Mouse (Mus musculus) heart, embryonic 13.5 days (tissue): ENCODE results near the gene Rnaset2a. TPM values are rescaled to one million over a fixed set of nuclear protein-coding genes. Genes with fewer than 3 reads are reported as not detected.
"Not testable (repeated sequence)": the region's sequence is repeated elsewhere in the genome, so short reads cannot be mapped to it uniquely, and the experiment has no call there.

Source experiments
- ATAC-seq: fragments of 200-750 bp; cut with Nextera tagmentation; 2 replicates; pipeline ENCODE4 v1.8.0; 2017; ENCODE audit warnings: moderate TSS enrichment; ENCODE audit not compliant: insufficient number of reproducible peaks, low FRiP score, low TSS enrichment; ENCODE audit errors: extremely low read depth
- H3K27ac ChIP-seq: fragments of 300-500 bp; sonication (generic); replicated peaks from 2 replicates; pipeline ENCODE4 v1.5.1; 2015; ENCODE audit warnings: moderate library complexity, mild to moderate bottlenecking, inconsistent platforms
- H3K27me3 ChIP-seq: fragments of 300-500 bp; sonication (generic); replicated peaks from 2 replicates; pipeline ENCODE4 v1.6.1; 2015; ENCODE audit warnings: mild to moderate bottlenecking, inconsistent platforms
- H3K36me3 ChIP-seq: fragments of 300-500 bp; sonication (generic); 2 replicates; pipeline ENCODE4 v1.6.1; 2015; ENCODE audit warnings: mild to moderate bottlenecking, inconsistent platforms
- H3K4me1 ChIP-seq: fragments of 300-500 bp; sonication (generic); 2 replicates; pipeline ENCODE4 v1.6.1; 2015; ENCODE audit warnings: inconsistent platforms
- H3K4me2 ChIP-seq: fragments of 300-500 bp; sonication (generic); 2 replicates; pipeline ENCODE4 v1.6.1; 2015; ENCODE audit warnings: inconsistent platforms, mild to moderate bottlenecking, moderate library complexity
- H3K4me3 ChIP-seq: fragments of 300-500 bp; sonication (generic); 2 replicates; pipeline ENCODE4 v1.5.1; 2015; ENCODE audit warnings: moderate library complexity, mild to moderate bottlenecking, inconsistent platforms
- H3K9ac ChIP-seq: fragments of 300-500 bp; sonication (generic); 2 replicates; pipeline ENCODE4 v1.6.1; 2015; ENCODE audit warnings: inconsistent platforms, mild to moderate bottlenecking, moderate library complexity
- H3K9me3 ChIP-seq: fragments of 300-500 bp; sonication (generic); 2 replicates; pipeline ENCODE4 v1.6.1; 2016; ENCODE audit warnings: inconsistent platforms
- WGBS: fragments of 180-500 bp; shearing (Covaris S2); methylation state at CpG from one replicate; pipeline ENCODE4 v1.1.7; 2015; ENCODE audit warnings: mixed read lengths; 5-methylcytosine and 5-hydroxymethylcytosine counted together
- polyA plus RNA-seq: library from polyadenylated mRNA; unstranded; fragments of >200 nt; fragmentation: Nextera tagmentation; extraction: Ambion mirVana; gene quantifications from 2 replicates; pipeline ENCODE4 v1.2.1, GENCODE M21; 2015

Gene Rnaset2a
- polyA plus RNA-seq, 1 experiment from 2014 or later, result 37.6 TPM

GRCm38 (mm10) chr17:8092537-8093526, 55.1 kb downstream of the Rnaset2a start:
- not testable (repeated sequence) for H3K9me3 ChIP-seq, H3K36me3 ChIP-seq, H3K9ac ChIP-seq, H3K4me2 ChIP-seq, H3K27ac ChIP-seq, H3K27me3 ChIP-seq, H3K4me1 ChIP-seq, H3K4me3 ChIP-seq, ATAC-seq
- 68% methylated on average over 4 of the region's 18 CpGs for WGBS

DNA sequence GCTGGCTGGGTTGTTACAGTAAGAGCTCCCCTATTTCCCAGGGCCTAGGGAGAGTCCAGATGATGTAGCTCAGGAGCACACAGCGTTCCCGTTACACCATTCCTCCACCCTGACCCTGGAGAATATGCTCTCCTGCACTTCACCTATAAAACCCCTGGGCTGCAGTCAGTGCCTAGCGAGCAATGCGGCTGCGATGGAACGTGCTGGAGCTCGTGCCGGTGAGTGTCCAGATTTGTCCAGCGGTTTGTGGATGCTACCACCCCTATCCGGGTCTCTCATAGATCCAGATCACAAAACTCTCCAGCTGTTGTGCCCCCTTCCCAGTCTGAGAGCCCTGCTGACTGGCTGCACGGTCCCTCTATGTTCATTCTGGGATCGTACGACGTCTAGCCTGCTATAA, 56.6 kb downstream of the Rnaset2a start:
- 84% methylated on average over 14 of the region's 14 CpGs for whole genome bisulfite sequencing
- H3K9ac ChIP-seq, H3K9me3 ChIP-seq, H3K27me3 ChIP-seq, H3K4me2 ChIP-seq, H3K4me1 ChIP-seq, H3K4me3 ChIP-seq, H3K27ac ChIP-seq, ATAC-seq, H3K36me3 ChIP-seq: not testable (repeated sequence)

- not testable (repeated sequence) for H3K4me3 ChIP-seq, ATAC-seq, H3K27me3 ChIP-seq, H3K9me3 ChIP-seq, H3K4me2 ChIP-seq, H3K9ac ChIP-seq, H3K27ac ChIP-seq, H3K36me3 ChIP-seq, H3K4me1 ChIP-seq
- WGBS, result 73% methylated on average over 2 of the region's 2 CpGs
Measured at GRCm38 (mm10) chr17:8069847-8070246, 78.0 kb downstream of the Rnaset2a start.

Other genes with a start within 250 kb of the Rnaset2a start
- gene Tagap, start 222.1 kb downstream of the Rnaset2a start, polyA plus RNA-seq, result 0.37 and 0.42 TPM in 2 replicates
- gene Rsph3a, start 202.5 kb downstream of the Rnaset2a start, polyA plus RNA-seq, result 54.6 and 57.1 TPM in 2 replicates
- not detected in 2 replicates for gene Gm49673, start 309 bp downstream of the Rnaset2a start, polyA plus RNA-seq
- 18.9 and 19.7 TPM in 2 replicates for gene Fgfr1op, start 17.4 kb upstream of the Rnaset2a start, polyA plus RNA-seq
- not detected in 2 replicates for gene Ccr6, start 87.9 kb upstream of the Rnaset2a start, polyA plus RNA-seq
- gene Mpc1, start 134.8 kb upstream of the Rnaset2a start, polyA plus RNA-seq, result 204 and 221 TPM in 2 replicates
- 59.1 and 68.9 TPM in 2 replicates for gene Sft2d1, start 163.0 kb upstream of the Rnaset2a start, polyA plus RNA-seq
- 0.13 and 0.25 TPM in 2 replicates for gene Prr18, start 189.4 kb upstream of the Rnaset2a start, polyA plus RNA-seq
- gene T2, start 207.9 kb upstream of the Rnaset2a start, polyA plus RNA-seq, result 0.83 and 1.3 TPM in 2 replicates